Mouse (Mus musculus) kidney, postnatal 4 days (tissue): ENCODE measurements around the gene Gtf2a1.
"Not testable (repeated sequence)": the region's sequence is repeated elsewhere in the genome, so short reads cannot be mapped to it uniquely, and the experiment has no call there.

ENCODE experiments used
- DNase-seq, 2 experiments: peaks; one replicate each; pipeline ENCODE4 v3.0.0; 2021; ENCODE audit warnings: mixed read lengths in 2 of 2

Gtf2a1 gene

GRCm38 (mm10) chr12:91589847-91590690 is at the start of gene Gtf2a1:
Gtf2a1 (minus strand) TSS chr12:91590487.
- DNase-seq, result peak; percentile 97 to 98

GRCm38 (mm10) chr12:91638351-91638750 is 48.1 kb upstream of the Gtf2a1 start:
- DNase-seq, result peak in 1 of 2 experiments; percentile 21

- DNase-seq, result peak in 1 of 2 experiments; percentile 22
These were observed 47.0 kb upstream of the Gtf2a1 start for GRCm38 (mm10) chr12:91637136-91637909.

GRCm38 (mm10) chr12:91626482-91626881 is 36.2 kb upstream of the Gtf2a1 start:
- no peak for DNase-seq

GRCm38 (mm10) chr12:91625013-91625412 is 34.7 kb upstream of the Gtf2a1 start:
- peak; percentile 39 to 51 for DNase-seq

- DNase-seq, result no peak
These were observed 19.1 kb upstream of the Gtf2a1 start for GRCm38 (mm10) chr12:91609425-91609824.

GRCm38 (mm10) chr12:91607678-91608077 is 17.4 kb upstream of the Gtf2a1 start:
- no peak for DNase-seq

GRCm38 (mm10) chr12:91606651-91607050 is 16.4 kb upstream of the Gtf2a1 start:
- DNase-seq, result no peak

- peak in 1 of 2 experiments; percentile 43 for DNase-seq
These were observed 14.3 kb upstream of the Gtf2a1 start for GRCm38 (mm10) chr12:91604600-91604999.

- no peak for DNase-seq
These were observed 1.8 kb upstream of the Gtf2a1 start for GRCm38 (mm10) chr12:91592128-91592527.

GRCm38 (mm10) chr12:91591191-91591590 is 904 bp upstream of the Gtf2a1 start:
- no peak for DNase-seq

GRCm38 (mm10) chr12:91590716-91591115 is 429 bp upstream of the Gtf2a1 start:
- peak; percentile 17 to 41 for DNase-seq

- no peak for DNase-seq
These were observed 793 bp downstream of the Gtf2a1 start for GRCm38 (mm10) chr12:91589542-91589846.

GRCm38 (mm10) chr12:91588670-91589541 is 1.4 kb downstream of the Gtf2a1 start:
- DNase-seq, result peak; percentile 56 to 71

GRCm38 (mm10) chr12:91588176-91588669 is 2.1 kb downstream of the Gtf2a1 start:
- peak; percentile 91 to 94 for DNase-seq

- no peak for DNase-seq
These were observed 2.7 kb downstream of the Gtf2a1 start for GRCm38 (mm10) chr12:91587491-91588033.

GRCm38 (mm10) chr12:91587077-91587476 is 3.2 kb downstream of the Gtf2a1 start:
- no peak for DNase-seq

GRCm38 (mm10) chr12:91585815-91586214 is 4.5 kb downstream of the Gtf2a1 start:
- DNase-seq, result not testable (repeated sequence)

- DNase-seq, result no peak
These were observed 5.1 kb downstream of the Gtf2a1 start for GRCm38 (mm10) chr12:91585206-91585605.

GRCm38 (mm10) chr12:91583409-91583808 is 6.9 kb downstream of the Gtf2a1 start:
- no peak for DNase-seq

- DNase-seq, result no peak
These were observed 7.8 kb downstream of the Gtf2a1 start for GRCm38 (mm10) chr12:91582362-91583002.
